Mouse (Mus musculus) left cerebral cortex, adult 6 months (tissue): ENCODE results near the gene Emc9. TPM values are rescaled to one million over a fixed set of nuclear protein-coding genes. Genes with fewer than 3 reads are reported as not detected.

Experiments
- long read RNA-seq, 2 experiments: library from polyadenylated mRNA; unstranded; transcript quantifications; one replicate each; pipeline ENCODE4 v2.0.0; 2019 to 2020
- polyA plus RNA-seq: library from polyadenylated mRNA; unstranded; fragments of <200 nt; fragmentation: Nextera tagmentation; gene quantifications from 2 replicates; pipeline ENCODE4 v1.2.3, GENCODE M21; 2021

Gene Emc9
- polyA plus RNA-seq, result 112 and 145 TPM in 2 replicates
- long read RNA-seq, experiment 1, transcript Emc9-201 (5 exons, 855 nt), result major isoform, 21 of 28 reads
- long read RNA-seq, experiment 1, partial matches to known transcripts, result 1 of 28 reads
- long read RNA-seq, experiment 1, other reads (novel, unspliced or antisense), result 2 of 28 reads
- long read RNA-seq, experiment 2, transcript Emc9-203 (3 exons, 340 nt), result minor isoform, 12 of 91 reads
- long read RNA-seq, experiment 2, transcript Emc9-201 (5 exons, 855 nt), result major isoform, 74 of 91 reads
- long read RNA-seq, experiment 2, partial matches to known transcripts, result 2 of 91 reads
- long read RNA-seq, experiment 2, other reads (novel, unspliced or antisense), result 3 of 91 reads

DNA sequence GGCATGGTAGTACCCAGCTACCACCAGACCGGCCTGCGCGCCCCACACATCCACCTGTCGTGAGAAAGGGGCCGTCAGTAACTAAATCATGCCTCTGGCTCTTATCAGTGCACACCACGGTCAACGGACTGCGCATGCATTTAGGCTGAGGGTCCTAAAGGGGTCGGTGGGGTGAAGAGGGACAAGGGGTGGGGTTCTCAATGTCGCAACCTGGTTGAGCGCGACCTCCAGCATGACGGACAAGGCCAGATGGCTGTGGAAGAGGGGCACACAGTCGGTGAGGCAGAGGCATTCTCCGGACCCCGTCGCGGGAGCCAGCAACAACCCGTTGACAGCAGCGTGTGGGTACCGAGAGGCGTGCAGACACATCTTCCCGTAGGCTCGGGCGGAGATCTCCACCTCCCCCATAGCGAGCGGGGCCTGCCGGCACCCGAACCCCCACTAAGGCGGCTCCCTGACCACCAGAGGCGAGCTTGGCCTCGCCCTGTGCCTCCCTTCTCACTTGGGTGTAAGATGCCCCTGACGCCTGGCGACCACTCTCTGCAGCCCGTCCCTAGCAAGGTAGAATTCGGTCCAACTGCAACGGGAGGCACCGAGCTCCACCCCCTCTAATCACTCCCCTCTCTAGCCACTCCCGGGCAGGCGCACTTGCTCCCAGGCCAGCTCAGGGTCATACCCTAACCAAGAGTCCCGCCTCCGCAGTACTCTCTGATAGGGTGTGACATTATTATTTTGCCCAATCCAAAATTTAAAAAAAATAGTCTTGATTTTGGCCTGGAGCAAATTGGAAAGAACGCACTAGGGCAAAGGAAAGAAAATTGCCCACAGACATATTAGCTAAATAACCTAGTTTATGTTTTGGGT lies at the start of gene Emc9:
Gene Emc9, minus strand, starts transcription at position 601 of the 864 bp plus-strand sequence.

DNA sequence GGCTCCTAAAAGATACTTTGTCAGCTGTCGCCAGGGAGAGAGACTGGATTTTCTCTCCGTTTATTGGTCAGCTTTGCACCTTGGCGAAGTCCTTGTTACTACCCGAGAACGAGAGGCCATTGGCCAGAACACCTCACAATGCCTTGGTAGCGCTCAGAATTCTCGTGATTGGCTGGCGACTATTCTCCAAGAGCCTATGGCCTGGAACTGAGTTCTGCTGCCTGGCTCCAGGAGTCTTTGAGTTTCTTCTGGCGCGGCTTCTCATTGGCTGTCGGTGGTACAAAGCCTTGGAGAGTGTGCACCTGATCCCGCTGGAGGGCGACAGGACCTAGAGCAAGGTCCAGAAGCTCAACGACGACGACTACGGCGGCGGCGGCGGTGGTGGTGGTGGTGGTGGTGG lies 32.7 kb upstream of the Emc9 start, which contains the start of gene Rec8:
Gene Rec8, plus strand, starts transcription at position 216 of the 400 bp plus-strand sequence.

DNA sequence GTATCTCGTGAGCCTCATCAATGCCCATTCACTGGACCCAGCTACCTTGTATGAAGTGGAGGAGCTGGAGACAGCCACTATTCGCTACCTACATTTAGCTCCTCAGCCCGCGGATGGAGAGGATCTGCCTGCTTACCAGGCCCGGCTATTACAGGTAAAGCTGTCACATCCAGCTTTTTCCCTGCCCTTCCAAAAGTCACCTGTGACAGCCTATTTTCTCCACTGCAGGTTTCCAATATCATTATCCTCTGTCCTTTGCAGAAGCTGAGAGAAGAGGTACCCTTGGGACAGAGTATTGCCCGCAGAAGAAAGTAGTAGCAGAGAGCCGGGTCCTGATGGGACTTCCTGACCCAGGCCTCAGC lies 18.1 kb upstream of the Emc9 start, which contains the start of gene Irf9:
Gene Irf9, plus strand, starts transcription at position 301 of the 362 bp plus-strand sequence.

DNA sequence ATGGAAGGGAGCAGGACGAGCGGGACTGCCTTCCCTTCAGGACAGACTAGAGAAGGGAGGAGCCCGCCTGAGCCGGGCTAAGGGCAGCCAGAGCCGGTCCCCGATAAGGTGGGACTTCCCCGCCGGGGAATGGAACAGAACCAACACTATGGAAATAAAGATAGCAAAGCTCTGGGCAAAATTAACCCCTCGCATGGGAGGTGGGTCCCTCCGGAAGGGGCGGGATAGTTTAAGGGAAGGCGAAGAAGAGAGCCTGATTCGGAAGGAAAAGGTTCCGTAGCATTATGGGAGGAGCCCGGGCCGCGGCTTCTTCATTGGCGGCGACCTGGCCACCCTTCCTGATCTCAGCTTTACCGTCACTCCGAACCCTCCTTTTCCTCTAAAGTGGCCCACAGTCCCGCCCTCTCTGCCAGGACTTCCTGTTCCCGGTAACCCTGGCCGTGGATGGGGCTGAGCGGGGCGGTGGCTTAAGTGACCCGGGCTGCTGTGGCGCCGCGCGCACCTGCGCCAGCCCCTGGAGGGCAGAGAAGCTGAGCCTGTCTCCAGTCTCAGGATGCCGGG lies 6.3 kb upstream of the Emc9 start, which contains the start of gene Rnf31:
Gene Rnf31, plus strand, starts transcription at position 378 of the 561 bp plus-strand sequence.

DNA sequence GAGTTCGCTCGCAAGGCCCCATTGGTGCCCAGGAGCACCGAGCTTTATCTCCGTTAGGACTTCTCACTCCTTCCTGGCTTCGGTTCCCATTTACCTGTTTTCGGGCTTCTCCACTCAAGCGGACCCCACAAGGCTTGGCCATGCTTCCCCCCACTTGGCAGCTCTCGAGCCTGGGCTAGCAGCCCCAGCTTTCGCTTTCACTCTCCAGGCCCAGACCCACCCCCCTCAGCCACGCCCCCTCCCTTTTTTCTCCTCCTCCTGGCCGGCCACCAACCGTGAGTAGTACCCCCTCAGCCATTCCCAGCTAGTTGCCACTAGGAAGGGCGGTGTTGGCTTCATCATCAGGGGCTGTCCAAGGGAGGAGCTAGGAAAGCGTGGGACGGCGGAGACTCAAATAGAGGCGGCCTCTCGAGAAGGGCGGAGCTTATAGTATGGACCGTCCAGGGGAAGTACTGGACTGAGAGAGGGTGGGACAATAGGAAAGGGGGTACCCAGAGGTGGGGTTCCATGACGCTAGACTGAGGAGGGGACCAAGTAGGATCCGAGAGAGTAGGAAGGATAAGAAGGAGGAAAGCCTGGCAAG lies 5.7 kb upstream of the Emc9 start, which contains the start of gene Psme2:
Gene Psme2, minus strand, starts transcription at position 366 of the 583 bp plus-strand sequence.

DNA sequence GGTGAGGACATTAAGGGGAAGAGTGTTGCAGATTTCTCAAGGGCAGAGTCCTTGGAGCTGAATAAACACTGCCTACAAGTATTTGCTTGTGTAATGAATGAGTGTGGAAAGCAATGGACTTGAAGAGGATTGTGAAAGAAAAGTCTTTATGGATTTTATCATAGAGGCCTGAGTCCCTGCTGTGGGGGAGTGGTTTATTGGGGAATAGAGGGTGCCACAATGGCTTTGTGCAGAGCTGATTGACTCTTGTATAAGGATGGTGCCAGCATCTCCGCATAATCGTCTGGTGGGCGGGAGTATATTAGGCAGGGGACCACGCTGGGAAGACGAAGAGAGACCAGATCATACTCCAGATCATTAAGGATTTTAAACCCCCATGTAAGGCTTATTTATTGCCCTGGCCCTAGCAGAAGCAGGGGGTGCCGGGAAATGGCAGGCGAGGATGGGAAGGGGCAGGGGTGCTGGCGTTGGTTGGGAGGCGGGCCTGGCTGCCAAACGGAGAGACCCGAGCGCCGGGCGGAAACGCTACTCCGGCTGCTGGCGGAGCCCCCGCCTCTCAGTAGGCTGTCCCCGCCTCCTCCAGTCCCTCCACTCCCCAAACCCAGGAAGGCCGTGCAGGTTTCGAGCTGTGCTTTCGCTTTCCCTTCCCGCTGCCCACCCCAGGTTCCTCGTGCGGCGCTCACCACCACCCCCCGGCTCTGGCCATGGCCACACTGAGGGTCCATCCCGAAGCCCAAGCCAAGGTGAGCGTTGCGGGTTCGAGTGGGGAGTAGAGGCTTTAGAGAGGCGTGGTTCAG lies 7.0 kb downstream of the Emc9 start, which contains the start of gene Psme1:
Gene Psme1, plus strand, starts transcription at position 253 of the 797 bp plus-strand sequence.

DNA sequence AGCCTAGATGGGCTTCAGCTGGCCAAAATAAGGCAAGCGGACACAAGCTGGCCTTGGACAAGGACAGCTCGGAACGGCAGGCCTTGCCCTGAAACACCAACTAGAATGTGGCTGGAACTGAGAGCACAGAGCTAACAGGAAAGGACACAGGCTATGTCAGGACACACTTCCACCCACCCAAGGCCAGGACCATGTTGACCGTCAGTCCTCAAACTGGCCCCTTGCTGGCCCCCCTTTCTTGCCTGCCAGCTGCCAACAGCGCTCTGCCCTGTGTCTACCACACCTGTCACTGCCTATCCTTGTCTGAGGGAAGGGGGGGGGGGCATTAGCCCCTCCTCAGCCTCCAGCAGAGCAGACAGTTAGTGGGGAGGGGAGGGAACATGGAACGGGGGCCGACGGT lies 9.8 kb downstream of the Emc9 start, which contains the start of gene Fitm1:
Gene Fitm1, plus strand, starts transcription at position 316 of the 400 bp plus-strand sequence.

DNA sequence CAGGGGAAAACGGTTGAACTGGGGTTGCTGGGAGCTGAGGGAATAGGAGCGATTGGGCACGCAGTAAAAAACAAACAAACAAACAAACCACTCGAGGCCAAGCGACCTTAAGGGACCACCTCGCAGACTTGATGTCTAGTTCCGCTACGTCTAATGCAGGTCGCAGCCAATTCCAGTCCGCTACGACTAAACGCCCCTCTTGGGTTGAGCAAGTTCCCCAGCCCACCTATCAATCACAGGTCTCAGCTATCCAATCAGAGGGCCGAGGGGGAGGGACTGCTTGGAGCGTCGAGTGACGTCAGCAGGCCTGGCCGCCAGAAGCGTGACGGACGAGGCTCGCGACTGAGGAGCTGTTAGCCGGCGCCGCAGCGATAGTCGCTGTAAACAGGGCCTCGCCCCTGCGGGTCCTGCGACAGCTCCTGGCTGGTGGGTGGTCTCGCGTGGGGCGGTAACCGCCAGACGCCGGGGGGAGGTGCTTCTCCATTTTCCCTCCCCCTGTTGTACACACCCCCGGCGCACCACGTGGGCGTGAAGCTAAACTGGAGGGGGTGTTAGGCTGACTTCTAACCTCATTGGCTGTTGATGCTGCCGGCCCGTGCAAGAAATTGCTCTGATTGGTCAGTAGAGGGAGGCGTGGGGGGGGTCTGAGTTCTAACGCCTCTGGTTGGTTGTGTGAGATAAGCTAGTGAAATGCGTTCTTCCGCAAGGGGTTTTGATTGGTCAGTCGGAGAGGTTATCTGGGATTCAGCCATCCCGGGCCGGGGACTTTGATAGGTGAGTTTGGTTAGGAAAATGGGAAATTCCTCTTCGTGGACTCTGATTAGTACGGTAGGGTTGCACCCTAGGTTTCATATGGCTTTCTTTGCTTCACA lies 24.7 kb downstream of the Emc9 start, which contains the start of gene A730061H03Rik:
Gene A730061H03Rik, minus strand, starts transcription at position 205 of the 872 bp plus-strand sequence.

DNA sequence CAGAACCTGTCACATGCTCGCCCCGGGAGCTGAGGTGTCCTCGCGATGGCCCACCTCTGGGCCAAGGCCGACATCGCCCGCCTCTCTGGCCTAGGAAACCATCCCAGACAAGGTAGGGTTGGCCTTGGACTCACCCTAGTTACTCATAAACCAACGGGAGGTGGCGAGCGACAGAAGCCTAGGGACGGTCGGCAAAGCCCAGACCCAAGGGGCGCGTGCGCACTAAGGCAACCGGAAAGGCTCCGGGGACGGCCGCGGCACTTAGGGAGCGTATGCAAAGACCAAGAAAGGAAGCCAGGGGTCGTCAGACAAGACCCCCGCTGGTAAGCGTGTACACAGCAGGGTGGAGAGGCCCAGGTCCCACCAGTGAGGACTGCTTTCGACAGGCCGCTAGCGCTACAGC lies 25.3 kb downstream of the Emc9 start, which contains the start of gene Dcaf11:
Gene Dcaf11, plus strand, starts transcription at position 208 of the 403 bp plus-strand sequence.

DNA sequence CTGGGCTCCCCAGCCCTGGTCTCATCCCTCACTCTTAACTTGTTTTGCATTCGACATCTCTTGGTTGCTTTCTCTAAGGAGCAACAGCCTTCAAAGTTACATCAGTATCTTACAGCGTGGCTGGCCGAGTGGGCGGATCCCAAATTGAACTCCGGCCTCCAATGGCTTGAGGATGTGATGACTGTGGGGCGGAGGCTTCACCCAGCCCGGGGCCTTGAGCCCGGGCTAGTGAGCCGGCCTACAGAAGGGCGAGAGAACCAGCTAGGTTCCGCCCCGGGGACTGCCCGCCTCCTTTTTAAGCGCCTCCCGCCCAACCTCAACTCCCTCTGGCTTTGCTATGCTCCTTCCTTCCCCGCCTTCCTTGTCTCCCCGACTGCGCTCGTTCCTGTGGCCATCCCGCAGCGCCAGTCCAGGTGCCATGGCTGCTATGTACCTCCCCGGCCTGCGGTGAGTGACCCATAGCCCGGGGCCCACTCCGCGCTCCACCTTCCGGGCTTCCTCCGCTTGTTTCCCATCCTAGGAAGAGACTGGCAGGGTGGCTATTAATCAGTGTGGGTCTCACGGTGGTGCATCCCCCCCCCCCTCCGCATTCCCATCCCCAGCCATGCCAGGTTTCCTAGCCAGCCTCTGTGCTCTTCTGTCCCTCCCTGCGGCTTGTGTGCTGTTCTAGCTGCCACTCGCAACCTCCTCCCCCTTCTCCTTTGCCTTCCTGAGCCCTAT lies 44.9 kb downstream of the Emc9 start, which contains the start of gene Pck2:
Gene Pck2, plus strand, starts transcription at position 200 of the 720 bp plus-strand sequence.

Other genes starting within 250 kb of the Emc9 start
- gene Dhrs4, start 106.5 kb downstream of the Emc9 start, polyA plus RNA-seq, result 15.8 and 18.1 TPM in 2 replicates
- gene Carmil3, start 94.7 kb downstream of the Emc9 start, polyA plus RNA-seq, result 1.8 and 2.5 TPM in 2 replicates
- gene Cpne6, start 74.9 kb downstream of the Emc9 start, polyA plus RNA-seq, result 154 and 195 TPM in 2 replicates
- 0.05 TPM in 1 of 2 replicates, not detected in the other for gene Nrl, start 60.3 kb downstream of the Emc9 start, polyA plus RNA-seq
- gene Pck2, start 45.0 kb downstream of the Emc9 start, polyA plus RNA-seq, result 19.1 and 25.6 TPM in 2 replicates
- 53.7 and 76.2 TPM in 2 replicates for gene Dcaf11, start 25.3 kb downstream of the Emc9 start, polyA plus RNA-seq
- 0.48 TPM in 1 of 2 replicates, not detected in the other for gene A730061H03Rik, start 24.9 kb downstream of the Emc9 start, polyA plus RNA-seq
- not detected in 2 replicates for gene Fitm1, start 9.7 kb downstream of the Emc9 start, polyA plus RNA-seq
- 49.1 and 53.6 TPM in 2 replicates for gene Psme1, start 7.2 kb downstream of the Emc9 start, polyA plus RNA-seq
- 98.6 and 102 TPM in 2 replicates for gene Psme2, start 5.8 kb upstream of the Emc9 start, polyA plus RNA-seq
- gene Rnf31, start 6.4 kb upstream of the Emc9 start, polyA plus RNA-seq, result 7.8 and 9.4 TPM in 2 replicates
- gene Irf9, start 18.3 kb upstream of the Emc9 start, polyA plus RNA-seq, result 4.2 and 4.3 TPM in 2 replicates
- 0.65 and 1.0 TPM in 2 replicates for gene Rec8, start 32.7 kb upstream of the Emc9 start, polyA plus RNA-seq
- 40.6 and 51.1 TPM in 2 replicates for gene Ipo4, start 50.7 kb upstream of the Emc9 start, polyA plus RNA-seq
- 0.55 TPM in 1 of 2 replicates, not detected in the other for gene Gm49378, start 52.6 kb upstream of the Emc9 start, polyA plus RNA-seq
- 24.9 and 28.7 TPM in 2 replicates for gene Tm9sf1, start 58.5 kb upstream of the Emc9 start, polyA plus RNA-seq
- 0.11 and 0.22 TPM in 2 replicates for gene Tssk4, start 64.9 kb upstream of the Emc9 start, polyA plus RNA-seq
- 55.6 and 68.7 TPM in 2 replicates for gene Mdp1, start 75.2 kb upstream of the Emc9 start, polyA plus RNA-seq
- gene Gmpr2, start 86.6 kb upstream of the Emc9 start, polyA plus RNA-seq, result 21.2 and 26.0 TPM in 2 replicates
- 603 and 676 TPM in 2 replicates for gene Nedd8, start 86.8 kb upstream of the Emc9 start, polyA plus RNA-seq
- gene Tinf2, start 96.5 kb upstream of the Emc9 start, polyA plus RNA-seq, result 12.0 and 12.5 TPM in 2 replicates
- gene Tgm1, start 128.6 kb upstream of the Emc9 start, polyA plus RNA-seq, result not detected in 2 replicates
- 37.3 and 41.7 TPM in 2 replicates for gene Rabggta, start 137.0 kb upstream of the Emc9 start, polyA plus RNA-seq
- 121 and 123 TPM in 2 replicates for gene Dhrs1, start 160.4 kb upstream of the Emc9 start, polyA plus RNA-seq
- 7.6 and 7.7 TPM in 2 replicates for gene Nop9, start 160.4 kb upstream of the Emc9 start, polyA plus RNA-seq
- 4.6 and 5.6 TPM in 2 replicates for gene Cideb, start 173.2 kb upstream of the Emc9 start, polyA plus RNA-seq
- gene Ltb4r2, start 176.1 kb upstream of the Emc9 start, polyA plus RNA-seq, result 0.40 and 0.45 TPM in 2 replicates
- not detected in 2 replicates for gene Ltb4r1, start 180.7 kb upstream of the Emc9 start, polyA plus RNA-seq
- 1.2 and 2.1 TPM in 2 replicates for gene Adcy4, start 198.8 kb upstream of the Emc9 start, polyA plus RNA-seq
- gene Ripk3, start 203.6 kb upstream of the Emc9 start, polyA plus RNA-seq, result 0.34 TPM in 1 of 2 replicates, not detected in the other
- gene Nfatc4, start 237.8 kb upstream of the Emc9 start, polyA plus RNA-seq, result 0.15 and 0.23 TPM in 2 replicates